Mouse (Mus musculus) intestine, postnatal 0 days (tissue): ENCODE measurements around the gene Surf6. TPM values are rescaled to one million over a fixed set of nuclear protein-coding genes. Genes with fewer than 3 reads are reported as not detected.

Experiments used
- ATAC-seq: fragments of 200-750 bp; cut with Nextera tagmentation; 2 replicates; pipeline ENCODE4 v1.8.0; 2017; ENCODE audit warnings: mild to moderate bottlenecking, moderate TSS enrichment, moderate library complexity
- H3K27ac ChIP-seq: fragments of 300-500 bp; sonication (generic); 2 replicates; pipeline ENCODE4 v1.5.1; 2014; ENCODE audit warnings: mild to moderate bottlenecking, low read depth, low read length, moderate library complexity
- H3K27me3 ChIP-seq: fragments of 300-500 bp; sonication (generic); replicated peaks from 2 replicates; pipeline ENCODE4 v1.6.1; 2014; ENCODE audit warnings: low read length, mixed read lengths; ENCODE audit not compliant: control insufficient read depth, insufficient read depth
- H3K36me3 ChIP-seq: fragments of 300-500 bp; sonication (generic); 2 replicates; pipeline ENCODE4 v1.6.1; 2014; ENCODE audit warnings: mild to moderate bottlenecking, moderate library complexity; ENCODE audit not compliant: control insufficient read depth, insufficient read depth
- H3K4me1 ChIP-seq: fragments of 300-500 bp; sonication (generic); replicated peaks from 2 replicates; pipeline ENCODE4 v1.6.1; 2014; ENCODE audit warnings: antibody characterized with exemption, low read length, mixed read lengths; ENCODE audit not compliant: control insufficient read depth, insufficient read depth
- H3K4me2 ChIP-seq: fragments of 300-500 bp; sonication (generic); replicated peaks from 2 replicates; pipeline ENCODE4 v1.6.1; 2014; ENCODE audit warnings: low read depth, mild to moderate bottlenecking, moderate library complexity
- H3K4me3 ChIP-seq: fragments of 300-500 bp; sonication (generic); 2 replicates; pipeline ENCODE4 v1.5.1; 2014; ENCODE audit warnings: low read depth, low read length
- H3K9ac ChIP-seq: fragments of 300-500 bp; sonication (generic); 2 replicates; pipeline ENCODE4 v1.6.1; 2014; ENCODE audit warnings: mild to moderate bottlenecking, low read depth, low read length
- H3K9me3 ChIP-seq: fragments of 300-500 bp; sonication (generic); 2 replicates; pipeline ENCODE4 v1.6.1; 2016; ENCODE audit warnings: mixed run types; ENCODE audit not compliant: control insufficient read depth
- CTCF ChIP-seq: sonication (generic); IDR thresholded peaks from 2 replicates; pipeline ENCODE4 v1.5.1; 2016; ENCODE audit warnings: low read depth, mild to moderate bottlenecking, control low read depth, antibody characterized with exemption, moderate library complexity
- WGBS: fragments of 180-500 bp; shearing (Covaris S2); extraction: QIAGEN DNeasy Blood & Tissue Kit; methylation state at CpG from one replicate; pipeline ENCODE4 v1.1.7; 2014; 5-methylcytosine and 5-hydroxymethylcytosine counted together
- polyA plus RNA-seq: library from polyadenylated mRNA; unstranded; fragments of >200 nt; fragmentation: Nextera tagmentation; extraction: Ambion mirVana; gene quantifications from 2 replicates; pipeline ENCODE4 v1.2.1, GENCODE M21; 2015

Gene Surf6
- polyA plus RNA-seq, 1 experiment from 2014 or later, result 11.7 TPM

- H3K9ac ChIP-seq, result no peak overlapping the region
- ATAC-seq, result peak; percentile 75
- no peaks in the 10 kb centered on the region for H3K9me3 ChIP-seq
- peak overlapping the region; percentile 80 for H3K27ac ChIP-seq
- no peak for TF ChIP-seq CTCF
- H3K27me3 ChIP-seq, result no peaks in the 10 kb centered on the region
- WGBS, result 63% methylated on average over 6 of the region's 6 CpGs
- H3K4me3 ChIP-seq, result no peak overlapping the region
- peaks cover 58% of the 10 kb centered on the region for H3K36me3 ChIP-seq
- no peak overlapping the region for H3K4me2 ChIP-seq
- H3K4me1 ChIP-seq, result peaks cover 6% of the 10 kb centered on the region; the same call in 1 of the 2 replicates
Measured at GRCm38 (mm10) chr2:26927745-26928476, 25.2 kb upstream of the Surf6 start.

GRCm38 (mm10) chr2:26921784-26922183 is 19.1 kb upstream of the Surf6 start:
- H3K4me1 ChIP-seq, result peaks cover 7% of the 10 kb centered on the region
- TF ChIP-seq CTCF, result no peak
- no peak overlapping the region for H3K9ac ChIP-seq
- no peak overlapping the region for H3K4me3 ChIP-seq
- no peaks in the 10 kb centered on the region for H3K27me3 ChIP-seq
- no peaks in the 10 kb centered on the region for H3K9me3 ChIP-seq
- peak overlapping the region; percentile 84; the same call in 1 of the 2 replicates for H3K27ac ChIP-seq
- ATAC-seq, result 0 out of 2 replicates have a peak, but pooled peaks have one; percentile 11
- WGBS, result 49% methylated on average over 9 of the region's 9 CpGs
- H3K36me3 ChIP-seq, result peaks cover 95% of the 10 kb centered on the region
- H3K4me2 ChIP-seq, result no peak overlapping the region

- H3K9ac ChIP-seq, result no peak overlapping the region
- H3K36me3 ChIP-seq, result peaks cover 80% of the 10 kb centered on the region
- no peak for TF ChIP-seq CTCF
- H3K27me3 ChIP-seq, result no peaks in the 10 kb centered on the region
- no peaks in the 10 kb centered on the region for H3K9me3 ChIP-seq
- 74% methylated on average over 6 of the region's 6 CpGs for WGBS
- no peak overlapping the region for H3K4me2 ChIP-seq
- H3K4me3 ChIP-seq, result no peak overlapping the region
- H3K4me1 ChIP-seq, result peaks cover 7% of the 10 kb centered on the region
- ATAC-seq, result peak; percentile 56
- H3K27ac ChIP-seq, result peak overlapping the region; percentile 84
Measured at GRCm38 (mm10) chr2:26920190-26920855, 17.6 kb upstream of the Surf6 start.

- H3K9me3 ChIP-seq, result no peaks in the 10 kb centered on the region
- peak overlapping the region; percentile 84; the same call in 1 of the 2 replicates for H3K27ac ChIP-seq
- no peak overlapping the region for H3K4me3 ChIP-seq
- peaks cover 7% of the 10 kb centered on the region for H3K4me1 ChIP-seq
- no peak overlapping the region for H3K9ac ChIP-seq
- no peak for TF ChIP-seq CTCF
- H3K36me3 ChIP-seq, result peaks cover 76% of the 10 kb centered on the region
- H3K27me3 ChIP-seq, result no peaks in the 10 kb centered on the region
- H3K4me2 ChIP-seq, result no peak overlapping the region
- WGBS, result 83% methylated on average over 3 of the region's 3 CpGs
- no peak for ATAC-seq
Measured at GRCm38 (mm10) chr2:26919684-26920083, 17.0 kb upstream of the Surf6 start.

- peak overlapping the region; percentile 72 for H3K4me3 ChIP-seq
- ATAC-seq, result no peak
- no peak for TF ChIP-seq CTCF
- H3K27ac ChIP-seq, result peak overlapping the region; percentile 96
- H3K9ac ChIP-seq, result peak overlapping the region; percentile 91
- H3K27me3 ChIP-seq, result no peaks in the 10 kb centered on the region
- peaks cover 73% of the 10 kb centered on the region for H3K36me3 ChIP-seq
- H3K4me1 ChIP-seq, result peaks cover 12% of the 10 kb centered on the region
- no peaks in the 10 kb centered on the region for H3K9me3 ChIP-seq
- WGBS, result 1% methylated on average over 13 of the region's 13 CpGs
- peak overlapping the region; percentile 94 for H3K4me2 ChIP-seq
Measured at GRCm38 (mm10) chr2:26916738-26917137, 14.1 kb upstream of the Surf6 start.

- Histone ChIP-seq H3K9me3 (no peaks in the 10 kb centered on the region), H3K4me2 (peak within 1 kb of the TSS; percentile 94), H3K36me3 (peaks cover 67% of the 10 kb centered on the region), H3K9ac (peak within 1 kb of the TSS; percentile 91), H3K4me3 (peak within 1 kb of the TSS; percentile 72), H3K27ac (peak within 1 kb of the TSS; percentile 96), H3K27me3 (no peaks in the 10 kb centered on the region), H3K4me1 (peaks cover 12% of the 10 kb centered on the region)
- WGBS, result 1% methylated on average over 47 of the region's 47 CpGs
- TF ChIP-seq CTCF, result no peak
- peak; percentile 60 for ATAC-seq
Measured at GRCm38 (mm10) chr2:26915927-26916728, 13.4 kb upstream of the Surf6 start, which contains the start of the genes Surf2 and Surf1. TSS of gene Surf2 (plus strand) at chr2:26916367. TSS of gene Surf1 (minus strand) at chr2:26916530.
